Mouse (Mus musculus) CD4-positive, CD25-positive, alpha-beta regulatory T cell, adult 2 months (primary cell): ENCODE results near the gene Cyren.

Experiments
- DNase-seq: peaks from one replicate; pipeline ENCODE4 v3.0.0-alpha.2; 2012; ENCODE audit warnings: low read depth, low spot score

Cyren gene

DNA sequence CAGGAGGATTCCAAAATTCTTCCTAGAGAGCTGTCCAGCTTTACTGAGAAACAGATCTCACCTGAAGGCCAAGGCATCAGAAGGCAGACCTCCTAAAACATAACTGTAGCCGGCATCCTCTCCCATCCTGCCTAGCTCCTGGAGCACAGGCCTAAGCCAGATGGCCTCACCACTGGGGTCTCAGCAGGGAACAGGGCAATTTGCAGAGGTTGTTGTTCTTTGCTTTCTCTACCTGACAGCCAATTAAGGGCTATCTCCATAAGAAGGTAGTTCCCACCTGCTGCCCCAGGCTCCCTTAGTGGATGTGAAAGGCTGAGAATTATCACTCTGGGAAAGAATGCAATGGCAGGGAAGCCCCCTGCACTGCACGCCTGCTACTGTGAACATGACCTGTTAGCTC lies 23.1 kb upstream of the Cyren start:
- no peak for DNase-seq

DNA sequence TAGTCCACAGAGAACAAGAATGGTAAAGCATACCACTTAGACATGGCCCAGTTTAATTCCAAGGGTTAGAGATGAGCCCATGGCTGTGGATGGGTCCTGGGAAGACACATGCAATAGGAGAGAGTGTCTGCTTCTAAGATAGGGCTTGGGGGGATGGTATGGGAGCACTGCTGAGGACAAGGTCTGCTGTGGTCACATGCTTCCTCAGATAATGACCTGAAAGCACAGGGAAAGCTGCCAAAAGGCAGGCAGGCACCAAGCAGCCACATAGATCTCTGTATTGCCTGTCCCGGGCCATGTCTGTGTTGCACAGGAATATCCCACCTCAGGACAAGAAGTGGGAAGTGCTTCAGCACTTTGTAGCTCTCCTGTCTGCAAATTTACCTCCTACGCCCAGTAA lies 21.3 kb upstream of the Cyren start:
- no peak for DNase-seq

DNA sequence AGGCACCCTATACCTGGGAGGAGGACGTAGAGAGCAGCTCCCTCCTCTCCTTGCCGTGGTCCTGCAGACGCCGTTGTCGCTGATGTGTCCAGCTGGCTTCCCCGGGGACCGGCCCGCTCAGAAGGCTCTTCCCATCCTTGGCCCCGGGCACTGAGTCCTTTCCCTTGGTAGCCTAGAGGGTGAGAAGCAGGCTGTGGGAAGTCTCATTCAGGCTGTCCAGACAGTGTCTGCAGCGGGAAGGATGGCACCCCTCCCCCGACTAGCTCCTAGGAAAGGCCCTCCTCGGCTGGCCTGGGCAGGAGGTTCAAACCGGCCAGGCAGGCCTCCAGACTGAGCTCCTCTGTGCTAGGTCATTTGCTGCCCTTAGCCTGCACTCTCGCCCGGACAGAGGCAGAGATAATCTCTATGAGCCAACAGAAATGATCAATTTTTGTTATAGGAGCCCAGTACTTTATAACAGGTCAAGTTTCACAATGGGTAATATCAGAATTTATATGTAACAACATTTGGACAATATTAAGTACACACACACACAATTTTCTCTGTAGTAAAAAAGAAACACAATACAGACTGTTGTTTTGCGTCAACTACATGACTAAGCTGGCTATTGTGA lies 18.4 kb upstream of the Cyren start:
- DNase-seq, result no peak

DNA sequence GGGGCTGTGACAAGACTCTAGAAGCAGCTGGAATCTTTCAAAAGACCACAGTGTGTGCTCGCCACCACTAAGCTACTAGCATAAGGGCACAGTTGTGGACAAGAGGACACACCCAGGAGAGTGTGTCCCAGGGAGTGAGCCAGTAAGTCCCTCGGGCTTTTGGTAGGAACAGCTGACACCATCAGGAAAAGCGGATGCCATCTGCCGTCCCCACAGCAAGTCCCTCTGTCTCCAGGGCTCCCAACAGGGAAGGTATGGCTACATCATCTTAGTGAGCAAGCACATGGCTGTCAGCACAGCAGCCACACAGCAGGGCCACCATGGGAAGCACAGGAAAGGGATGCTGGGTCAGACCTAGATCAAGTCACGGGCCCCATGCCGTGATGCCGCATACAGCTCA lies 17.7 kb upstream of the Cyren start:
- DNase-seq, result no peak

DNA sequence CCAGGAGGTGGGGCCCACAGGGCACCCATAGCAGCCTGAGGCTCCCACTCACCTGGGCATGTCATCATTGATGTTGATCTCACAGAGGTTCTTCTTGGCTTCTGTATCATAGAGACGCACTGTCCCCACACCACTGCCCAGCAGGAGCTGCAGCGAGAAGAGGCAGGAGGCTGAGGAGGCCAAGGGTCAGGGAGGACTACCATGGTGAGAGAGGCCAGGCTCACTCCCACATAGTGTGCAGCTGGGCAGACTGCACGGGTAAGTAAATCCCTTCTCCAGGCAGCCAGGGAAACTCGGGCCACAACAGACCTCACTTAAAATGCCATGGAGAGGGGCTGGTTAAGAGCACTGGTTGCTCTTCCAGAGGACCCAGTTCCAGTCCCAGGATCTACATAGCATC lies 11.3 kb upstream of the Cyren start:
- DNase-seq, result no peak

DNA sequence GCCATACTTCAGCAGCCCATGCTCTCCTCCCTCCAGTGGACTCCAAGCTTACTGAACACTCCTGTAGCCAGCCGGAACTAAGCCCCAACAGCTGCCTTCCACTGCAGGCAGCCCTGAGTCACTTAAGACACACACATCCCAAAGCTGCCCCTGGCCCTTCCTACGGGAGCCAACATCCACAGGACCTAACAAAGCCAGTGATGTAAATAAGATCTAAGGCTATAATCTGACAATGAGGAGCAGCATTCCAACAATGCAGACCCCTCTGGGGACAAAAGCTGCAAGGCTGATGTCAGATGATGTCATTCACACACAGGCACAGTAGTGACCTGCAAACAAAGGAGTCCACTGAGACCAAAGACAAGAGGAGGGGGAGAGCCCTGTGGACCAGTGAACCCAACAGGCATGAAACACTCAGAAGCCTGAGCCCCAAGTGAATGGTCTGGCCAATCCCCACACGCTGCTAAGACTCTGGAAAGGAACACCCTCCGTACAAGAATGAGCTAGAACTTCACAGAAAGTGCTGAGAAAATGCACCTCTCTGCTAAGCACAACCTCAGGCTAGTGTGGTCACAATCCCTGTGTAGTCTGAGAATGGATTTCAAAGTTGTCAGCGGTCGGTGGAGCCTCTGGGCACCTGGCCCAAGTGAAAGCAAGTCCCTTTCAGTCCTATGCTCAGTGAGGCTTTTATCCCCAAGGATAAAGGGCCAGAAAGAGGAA lies 9.4 kb upstream of the Cyren start:
- DNase-seq, result no peak

DNA sequence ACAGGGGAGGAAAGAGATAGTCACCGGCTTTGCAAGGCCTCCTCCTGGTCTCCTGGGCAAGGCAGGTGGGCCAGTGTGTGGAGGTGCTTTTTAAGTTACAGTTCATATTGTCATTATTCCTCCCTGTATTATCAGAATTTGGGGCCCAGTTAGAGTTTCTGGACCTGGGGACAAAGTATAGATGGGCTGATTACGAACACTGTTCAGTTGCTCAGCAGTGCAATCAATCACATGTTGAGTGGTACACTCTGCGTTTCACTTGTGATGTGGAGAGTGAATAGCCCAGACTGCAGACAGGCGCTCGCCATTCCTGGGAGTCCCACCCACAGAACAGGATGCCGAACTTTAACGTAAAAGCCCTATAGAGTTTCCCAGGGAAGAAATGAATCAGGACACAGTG lies 6.9 kb upstream of the Cyren start:
- DNase-seq, result no peak

DNA sequence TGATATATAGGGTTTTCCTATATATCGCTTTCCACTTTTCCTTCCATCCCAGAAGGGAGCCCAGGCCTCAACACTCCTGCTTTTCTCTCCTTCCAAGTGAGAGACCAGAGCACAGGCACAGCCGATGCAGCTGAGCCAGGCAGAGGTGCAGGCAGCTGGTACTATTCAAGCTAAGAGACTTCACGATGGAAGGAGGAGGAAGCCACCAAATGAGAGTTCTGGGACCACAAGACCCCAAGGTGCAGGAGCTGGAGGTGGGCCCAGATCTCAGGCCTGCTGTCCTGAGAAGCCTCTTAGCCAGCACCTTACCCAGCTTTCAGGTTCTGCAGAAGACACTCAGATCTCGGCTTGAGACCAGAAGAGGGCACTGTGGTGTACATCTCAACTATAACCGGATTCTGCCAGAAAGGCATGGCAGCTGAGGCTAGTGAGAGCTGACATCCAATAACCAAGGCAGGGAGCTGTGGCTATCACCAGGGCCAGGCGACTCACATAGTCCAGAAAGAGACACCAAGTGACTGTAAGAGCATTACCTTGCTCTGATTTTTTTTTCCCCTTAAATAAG lies 2.1 kb upstream of the Cyren start:
- peak; percentile 74 for DNase-seq

DNA sequence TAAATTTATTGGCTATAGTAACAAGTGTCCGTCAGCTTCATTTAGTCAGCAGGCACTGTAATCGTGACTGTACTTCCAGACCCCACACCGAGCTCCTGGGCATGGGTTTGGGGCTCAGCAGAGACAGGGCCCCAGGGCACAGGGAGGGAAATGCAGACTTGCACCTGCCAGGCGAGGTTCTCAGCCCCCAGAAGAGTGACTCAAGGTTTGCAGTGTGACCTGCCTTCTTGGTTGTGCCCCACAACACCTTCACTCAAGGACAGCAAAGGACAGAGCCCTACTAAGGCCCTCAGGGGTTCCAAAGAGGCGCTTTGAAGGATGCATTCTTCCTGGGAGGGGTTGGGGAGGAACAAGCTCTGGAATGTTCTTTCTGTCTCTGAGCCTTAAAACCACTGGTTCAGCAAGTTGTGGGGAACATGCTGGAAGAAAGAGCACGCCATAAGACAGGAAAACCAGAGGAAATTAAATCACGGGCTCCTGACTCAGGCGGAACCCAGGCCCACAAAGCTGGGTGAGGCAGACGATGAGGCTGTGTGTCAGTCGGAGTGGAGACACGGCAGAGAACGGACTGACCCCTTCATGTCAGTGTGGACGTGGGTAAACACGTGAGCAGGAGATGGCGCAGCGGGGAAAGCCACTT lies 1.4 kb upstream of the Cyren start:
- no peak for DNase-seq

DNA sequence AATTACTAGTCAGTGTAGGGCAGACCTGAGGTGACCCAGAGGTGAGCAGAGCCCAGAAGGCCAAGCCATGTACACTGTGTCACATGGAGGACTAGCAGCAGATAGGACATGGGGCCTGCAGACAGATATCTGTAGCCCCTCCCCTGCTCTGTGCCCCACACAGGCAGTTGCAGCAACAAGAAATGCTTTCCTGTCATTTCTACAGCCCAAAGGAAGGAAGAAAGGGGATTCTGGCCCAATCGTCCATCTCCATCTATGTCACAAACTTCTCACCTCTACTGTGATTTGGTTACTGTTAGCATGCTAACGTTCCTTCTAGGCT lies 1.1 kb downstream of the Cyren start:
- DNase-seq, result no peak

DNA sequence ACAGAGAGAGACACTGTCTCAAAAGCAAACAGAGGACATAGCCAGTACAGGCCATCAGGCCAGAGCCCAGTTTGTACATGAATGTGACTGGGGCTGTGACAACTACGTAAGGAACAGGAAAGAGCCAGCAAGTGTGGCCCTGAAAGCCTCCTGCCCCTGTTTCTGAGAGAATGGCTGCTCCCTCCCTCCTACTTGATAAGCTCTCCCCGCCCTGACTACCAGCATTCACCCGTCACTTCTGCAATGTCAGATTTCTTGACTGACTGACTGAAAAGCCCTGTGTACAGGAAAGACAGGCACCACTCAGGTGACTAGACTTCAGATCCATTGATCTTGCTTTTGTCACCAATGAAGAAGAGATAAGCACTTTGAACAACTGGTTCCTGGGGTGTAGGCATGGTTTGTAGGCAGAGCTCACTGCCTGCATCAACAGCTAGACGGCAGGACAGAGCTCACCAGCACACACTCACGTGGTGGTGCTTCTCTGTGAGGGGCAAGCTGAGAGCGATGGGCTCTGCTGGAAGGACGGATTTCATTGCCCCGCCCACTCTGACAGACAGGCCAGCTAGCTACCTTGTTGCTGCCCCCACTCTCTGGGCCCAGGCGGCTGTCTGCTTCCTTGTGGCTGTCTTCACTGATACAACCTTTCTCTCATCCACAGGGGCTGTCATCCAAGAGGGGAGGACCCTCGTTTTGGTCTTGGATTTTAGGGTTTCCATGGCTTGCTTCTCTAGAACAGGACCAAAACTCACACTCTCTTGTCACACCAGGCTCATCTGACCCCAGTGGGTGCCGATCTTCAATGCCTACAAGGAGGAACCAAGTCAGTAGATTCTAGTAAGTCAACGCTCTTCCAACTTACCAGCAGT lies 1.7 kb downstream of the Cyren start:
- DNase-seq, result peak; percentile 49

DNA sequence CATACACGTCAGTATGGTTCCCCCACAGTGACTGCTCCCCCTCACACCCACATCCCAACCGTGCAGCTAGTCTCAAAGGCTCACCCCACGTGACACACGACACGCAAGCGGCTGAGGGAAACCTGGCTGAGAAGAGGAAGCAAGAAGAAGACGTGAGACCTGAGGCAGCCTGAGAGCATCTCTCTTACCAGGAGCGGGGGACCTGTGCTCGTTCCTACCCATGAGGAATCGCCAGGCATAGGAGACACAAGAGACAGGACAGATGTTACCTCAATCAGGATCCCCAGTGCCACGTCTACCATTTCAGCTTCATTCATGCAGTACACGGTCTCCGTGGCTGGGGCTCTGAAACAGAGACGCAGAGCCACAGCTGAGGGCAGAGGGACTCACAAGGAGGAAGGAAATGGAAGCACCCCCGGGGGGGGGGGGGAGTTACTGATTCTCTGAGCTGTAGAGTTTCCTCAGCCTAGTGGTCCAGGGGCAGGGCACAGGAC lies 2.5 kb downstream of the Cyren start:
- DNase-seq, result peak; percentile 64

DNA sequence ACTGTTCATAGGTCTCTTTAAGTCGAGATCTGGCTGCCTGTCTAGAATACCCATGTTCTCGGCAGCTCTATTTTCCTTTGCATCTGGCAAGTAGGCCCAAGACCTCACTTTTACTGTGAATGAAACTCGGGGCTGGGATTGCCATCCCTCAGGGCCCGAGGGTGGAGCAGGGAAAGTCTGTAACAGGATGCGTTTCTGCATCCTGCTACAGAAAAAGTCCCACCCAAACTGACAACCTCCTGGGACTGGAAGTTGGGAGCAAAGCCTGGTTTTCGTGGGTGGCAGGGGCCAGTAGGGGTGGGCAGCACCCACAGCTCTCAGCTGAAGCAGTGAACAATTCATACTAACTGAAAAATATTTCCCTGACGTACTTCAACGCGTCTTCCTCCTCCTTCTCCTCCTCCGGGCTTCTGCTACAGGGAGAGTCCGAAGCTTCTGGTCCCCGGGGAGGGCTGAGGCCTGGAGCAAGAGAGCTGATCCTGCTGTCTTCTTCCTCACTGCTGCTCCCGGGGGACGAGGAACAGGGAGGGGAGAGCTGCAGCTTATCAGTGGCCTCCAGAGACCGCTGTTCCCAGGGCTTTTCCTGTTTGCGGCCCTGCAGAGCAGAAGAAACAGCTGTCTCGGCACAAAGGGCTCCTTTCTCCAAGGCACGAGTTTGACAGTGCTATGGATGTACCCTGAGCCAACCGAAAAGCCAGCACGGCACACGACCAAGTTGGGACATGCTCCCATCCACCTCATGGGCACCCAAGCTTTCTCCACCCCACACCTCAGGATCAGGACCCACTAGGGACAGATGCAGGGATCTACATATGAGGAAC lies 3.5 kb downstream of the Cyren start:
- no peak for DNase-seq

DNA sequence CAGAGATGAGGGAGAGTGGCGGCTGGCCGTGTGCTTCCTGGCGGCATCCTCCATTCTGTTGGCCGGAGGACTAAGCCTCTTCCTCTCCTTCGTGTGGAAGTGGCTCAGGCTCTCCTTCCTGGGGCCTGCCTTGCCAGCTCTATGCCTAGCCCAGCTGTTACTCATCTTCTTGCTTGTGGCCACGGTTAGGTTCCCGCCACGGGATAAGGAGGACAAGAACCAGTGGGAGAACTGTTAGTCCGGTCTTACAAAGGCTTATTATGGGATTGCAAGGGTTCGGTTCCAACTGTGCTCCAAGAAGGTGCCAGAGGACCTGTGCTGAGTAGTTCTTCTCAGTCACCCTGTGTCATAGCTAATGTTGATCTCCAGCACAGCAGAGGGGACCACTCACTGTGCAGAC lies 5.0 kb downstream of the Cyren start:
- DNase-seq, result no peak

DNA sequence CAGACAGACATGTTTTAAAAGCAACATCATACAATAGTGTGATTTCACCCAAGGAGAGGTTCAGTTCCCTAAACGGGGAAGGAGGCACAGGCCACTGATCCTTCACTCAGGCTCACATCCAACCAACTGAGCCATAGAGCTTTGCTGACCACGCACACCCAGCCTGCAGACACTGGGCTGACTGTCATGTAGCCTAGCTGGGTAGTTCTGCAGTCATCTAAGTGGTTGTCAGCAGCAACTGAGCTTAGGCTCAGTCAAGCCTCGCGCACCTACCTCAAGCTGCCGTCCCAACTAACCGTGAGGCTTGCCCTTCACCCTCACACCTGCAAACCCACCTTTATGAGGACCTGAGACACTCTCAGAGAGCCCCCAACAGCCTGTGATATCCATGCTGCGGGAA lies 5.9 kb downstream of the Cyren start:
- no peak for DNase-seq

DNA sequence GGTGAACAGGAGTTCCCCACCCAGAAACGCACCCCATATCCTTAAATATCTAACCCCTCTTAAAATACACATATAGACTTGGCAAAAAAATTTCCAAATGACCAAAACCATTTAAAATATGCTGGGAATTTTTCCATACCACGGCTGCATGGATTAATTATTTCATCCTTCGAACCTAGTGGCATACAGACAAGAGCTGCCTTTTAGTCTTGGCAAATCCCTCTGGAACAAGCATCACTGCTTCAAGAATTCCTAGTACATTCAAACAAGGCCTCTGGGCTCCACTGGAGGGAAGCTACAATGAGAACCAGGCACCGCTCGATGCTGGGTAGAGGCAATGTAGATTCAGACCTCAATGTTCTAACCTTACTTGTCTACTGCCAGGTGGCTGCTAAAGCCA lies 7.1 kb downstream of the Cyren start:
- DNase-seq, result no peak

DNA sequence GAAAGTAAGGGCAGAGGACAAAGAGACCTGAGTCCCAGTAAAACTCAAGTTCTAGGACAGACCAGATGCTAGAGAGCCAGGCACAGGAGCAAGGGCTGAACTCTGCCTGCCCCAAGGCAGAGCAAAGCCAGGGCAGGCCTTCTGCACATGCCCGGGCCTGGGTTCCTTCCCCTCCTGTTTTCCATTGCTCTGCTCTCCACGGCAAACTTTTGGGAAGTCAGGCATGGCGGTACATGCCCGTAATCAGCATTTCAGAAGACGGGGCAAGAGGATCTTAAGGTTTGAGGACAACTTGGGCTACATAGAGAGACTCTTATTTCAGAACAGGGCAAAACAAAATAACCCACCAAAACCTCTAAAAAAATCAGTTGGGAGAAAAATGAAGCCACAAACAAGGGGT lies 7.7 kb downstream of the Cyren start:
- DNase-seq, result no peak

DNA sequence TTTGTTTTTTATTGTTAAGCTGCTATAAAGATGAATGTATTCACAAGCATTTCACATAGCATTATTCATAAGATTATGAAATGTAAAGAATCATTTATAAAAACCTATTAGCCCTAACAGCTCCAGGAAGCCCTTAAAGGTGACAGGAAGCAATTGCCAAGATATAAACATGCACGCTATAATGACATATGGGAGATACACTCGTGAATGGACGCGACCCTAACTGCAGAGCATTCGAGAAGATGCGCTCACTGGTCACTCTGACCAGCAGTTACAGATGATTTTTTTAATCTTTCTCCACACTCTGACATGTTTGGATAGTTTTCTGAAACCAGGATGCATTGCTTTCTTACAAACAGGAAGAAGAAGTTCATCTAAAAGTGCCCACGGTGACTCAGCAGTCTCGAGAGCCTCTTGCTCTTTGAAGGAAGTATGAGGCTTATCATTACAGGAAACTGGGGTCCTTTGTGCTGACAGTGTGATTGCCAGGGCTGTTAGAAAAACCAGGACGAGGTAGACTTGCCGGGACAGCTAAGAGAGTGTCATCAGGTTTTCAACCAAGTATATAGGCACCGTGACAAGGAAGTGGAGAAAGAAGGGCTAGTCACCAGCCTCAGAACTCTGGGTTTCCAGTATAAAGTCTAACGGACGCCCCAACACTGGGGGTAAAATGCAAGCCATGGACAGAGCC lies 8.5 kb downstream of the Cyren start:
- peak; percentile 63 for DNase-seq

DNA sequence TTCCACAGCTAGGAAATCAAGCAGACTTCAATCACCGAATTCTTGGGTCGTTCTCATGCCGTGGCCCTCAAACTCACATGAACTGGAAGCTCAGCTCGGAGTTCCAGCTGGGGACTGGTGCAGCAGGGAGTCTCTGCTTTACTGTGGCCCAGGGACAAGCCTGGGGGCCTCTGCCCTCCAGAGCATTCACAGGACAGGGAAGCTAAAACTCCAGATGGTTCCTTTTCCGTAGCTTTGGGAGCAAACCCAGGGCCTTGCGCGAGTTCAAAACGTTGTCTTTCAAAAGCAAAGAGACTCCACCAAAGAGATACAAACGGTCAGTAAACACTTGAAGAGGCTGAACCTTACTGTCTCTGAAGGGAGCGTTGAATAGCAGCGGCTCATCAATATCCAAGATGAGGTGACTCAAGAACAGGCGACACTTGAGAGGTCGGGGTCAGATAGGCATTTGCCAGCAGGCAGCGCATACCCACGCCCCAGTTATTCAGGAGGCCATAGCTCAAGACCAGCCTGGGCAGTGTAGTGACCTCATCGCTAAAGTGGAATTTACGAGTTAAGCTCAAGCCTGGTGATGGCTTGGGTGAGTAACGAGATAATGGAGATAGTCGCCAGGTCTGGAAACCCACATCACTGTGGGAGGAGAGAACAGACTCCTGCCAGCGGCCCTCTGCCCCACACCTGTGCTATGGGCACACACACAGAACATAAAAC lies 9.2 kb downstream of the Cyren start:
- DNase-seq, result no peak

DNA sequence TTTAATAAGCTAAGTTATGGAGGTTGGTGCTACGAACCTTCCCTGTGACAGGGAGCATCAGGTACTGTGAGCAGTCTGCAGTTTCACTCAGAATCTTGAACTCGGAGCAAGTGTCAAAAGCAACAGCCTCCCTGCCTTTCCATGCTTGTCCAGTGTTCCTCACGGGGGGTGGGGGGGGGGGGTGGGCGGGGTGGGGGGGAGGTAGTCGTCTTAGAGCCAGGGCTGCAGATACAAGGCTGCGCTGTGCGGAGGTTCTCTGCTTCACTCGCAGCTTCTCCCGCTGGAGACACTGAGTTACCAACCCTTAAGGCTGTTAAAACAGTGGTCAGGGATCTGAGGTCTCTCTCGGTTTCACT lies 9.9 kb downstream of the Cyren start:
- no peak for DNase-seq
